Mouse (Mus musculus) liver, adult 2 months (tissue): ENCODE measurements at regions not wholly inside any gene's neighbourhood (a gene's known extent, or its start where the extent isn't known, plus 50 kb on each side); places are given as distances from the start of the nearest gene placed in this dataset.
A peak's percentile ranks its signal among the peaks of the same experiment; 100 is the strongest.

ENCODE experiments used
- DNase-seq: peaks from one replicate; pipeline ENCODE4 v3.0.0-alpha.2; 2011; ENCODE audit warnings: low read depth, low spot score; ENCODE audit errors: extremely low read depth
- H3K27ac ChIP-seq: fragments of 200-500 bp; replicated peaks from 2 replicates; pipeline ENCODE4 v1.5.1; 2012; ENCODE audit warnings: low read depth, mild to moderate bottlenecking, control low read depth, inconsistent platforms, low read length; ENCODE audit not compliant: insufficient read depth
- H3K27me3 ChIP-seq: fragments of 200-500 bp; 2 replicates; pipeline ENCODE4 v1.6.1; 2012; ENCODE audit warnings: mild to moderate bottlenecking, moderate library complexity, low read length, inconsistent platforms; ENCODE audit not compliant: control insufficient read depth, insufficient read depth
- H3K36me3 ChIP-seq: fragments of 200-500 bp; 2 replicates; pipeline ENCODE4 v1.6.1; 2012; ENCODE audit warnings: low read length, inconsistent platforms; ENCODE audit not compliant: control insufficient read depth, insufficient read depth
- H3K4me1 ChIP-seq: fragments of 200-500 bp; 2 replicates; pipeline ENCODE4 v1.6.1; 2011; ENCODE audit warnings: low read length; ENCODE audit not compliant: control insufficient read depth, insufficient read depth
- H3K4me3 ChIP-seq: fragments of 200-500 bp; 2 replicates; pipeline ENCODE4 v1.5.1; 2011; ENCODE audit warnings: low read depth, mild to moderate bottlenecking, control low read depth, low read length, moderate library complexity; ENCODE audit not compliant: insufficient read depth
- H3K79me2 ChIP-seq: fragments of 200-500 bp; 2 replicates; pipeline ENCODE4 v1.6.1; 2012; ENCODE audit warnings: inconsistent platforms, mild to moderate bottlenecking, low read length, moderate library complexity; ENCODE audit not compliant: control insufficient read depth, insufficient read depth
- H3K9ac ChIP-seq: fragments of 200-500 bp; 2 replicates; pipeline ENCODE4 v1.6.1; 2012; ENCODE audit warnings: low read depth, mild to moderate bottlenecking, control low read depth, inconsistent platforms, low read length
- CTCF ChIP-seq: fragments of 200-500 bp; IDR thresholded peaks from 2 replicates; pipeline ENCODE4 v1.5.1; 2011; ENCODE audit warnings: low read depth, low read length, control low read depth
- POLR2A ChIP-seq: fragments of 200-500 bp; IDR thresholded peaks from 2 replicates; pipeline ENCODE4 v1.6.1; 2011; ENCODE audit warnings: low read length, control low read depth; ENCODE audit not compliant: insufficient read depth; ENCODE audit errors: extremely low read depth
- WGBS: fragments of 180-500 bp; shearing (Covaris S2); methylation state at CpG from one replicate; pipeline ENCODE4 v1.1.7; 2018; 5-methylcytosine and 5-hydroxymethylcytosine counted together

GRCm38 (mm10) chr13:106738011-106738410 is 198.7 kb downstream of the Ipo11 start:
- no peak overlapping the region for H3K9ac ChIP-seq
- H3K27ac ChIP-seq = no peak overlapping the region
- no peaks in the 10 kb centered on the region for H3K79me2 ChIP-seq
- no peaks in the 10 kb centered on the region for H3K4me1 ChIP-seq
- 79% methylated on average over 5 of the region's 5 CpGs for WGBS
- no peak overlapping the region for H3K4me3 ChIP-seq
- TF ChIP-seq POLR2A (no peak), CTCF (no peak)
- no peaks in the 10 kb centered on the region for H3K36me3 ChIP-seq
- no peaks in the 10 kb centered on the region for H3K27me3 ChIP-seq
- DNase-seq = no peak

GRCm38 (mm10) chr13:106734323-106734722 is 202.4 kb downstream of the Ipo11 start:
- H3K36me3 ChIP-seq = no peaks in the 10 kb centered on the region
- H3K27ac ChIP-seq = no peak overlapping the region
- 76% methylated on average over 2 of the region's 2 CpGs for WGBS
- no peaks in the 10 kb centered on the region for H3K4me1 ChIP-seq
- no peaks in the 10 kb centered on the region for H3K27me3 ChIP-seq
- no peak for DNase-seq
- H3K4me3 ChIP-seq = no peak overlapping the region
- TF ChIP-seq CTCF = no peak
- TF ChIP-seq POLR2A = no peak
- no peak overlapping the region for H3K9ac ChIP-seq
- no peaks in the 10 kb centered on the region for H3K79me2 ChIP-seq

GRCm38 (mm10) chr13:106732906-106733305 is 203.9 kb downstream of the Ipo11 start:
- H3K4me1 ChIP-seq = no peaks in the 10 kb centered on the region
- H3K9ac ChIP-seq = no peak overlapping the region
- no peak for TF ChIP-seq CTCF
- TF ChIP-seq POLR2A = no peak
- H3K36me3 ChIP-seq = no peaks in the 10 kb centered on the region
- H3K4me3 ChIP-seq = no peak overlapping the region
- no peak for DNase-seq
- 89% methylated on average over 1 of the region's 1 CpGs for WGBS
- H3K27ac ChIP-seq = no peak overlapping the region
- no peaks in the 10 kb centered on the region for H3K27me3 ChIP-seq
- H3K79me2 ChIP-seq = no peaks in the 10 kb centered on the region

- no peaks in the 10 kb centered on the region for H3K79me2 ChIP-seq
- no peaks in the 10 kb centered on the region for H3K36me3 ChIP-seq
- no peaks in the 10 kb centered on the region for H3K4me1 ChIP-seq
- no peaks in the 10 kb centered on the region for H3K27me3 ChIP-seq
- H3K9ac ChIP-seq = no peak overlapping the region
- no peak for DNase-seq
- WGBS = 83% methylated on average over 1 of the region's 1 CpGs
- no peak overlapping the region for H3K27ac ChIP-seq
- no peak overlapping the region for H3K4me3 ChIP-seq
- no peak for TF ChIP-seq CTCF
- TF ChIP-seq POLR2A = no peak
Measured at GRCm38 (mm10) chr13:106723315-106723714, 213.4 kb downstream of the Ipo11 start.

GRCm38 (mm10) chr13:106721167-106721566 is 215.6 kb downstream of the Ipo11 start:
- Histone ChIP-seq H3K27ac (no peak overlapping the region), H3K4me1 (no peaks in the 10 kb centered on the region), H3K36me3 (no peaks in the 10 kb centered on the region), H3K9ac (no peak overlapping the region), H3K4me3 (no peak overlapping the region), H3K27me3 (no peaks in the 10 kb centered on the region), H3K79me2 (no peaks in the 10 kb centered on the region)
- WGBS = 88% methylated on average over 1 of the region's 1 CpGs
- DNase-seq = no peak
- TF ChIP-seq CTCF (no peak), POLR2A (no peak)

- Histone ChIP-seq H3K4me3 (no peak overlapping the region), H3K4me1 (no peaks in the 10 kb centered on the region), H3K27me3 (no peaks in the 10 kb centered on the region), H3K27ac (no peak overlapping the region), H3K36me3 (no peaks in the 10 kb centered on the region), H3K9ac (no peak overlapping the region), H3K79me2 (no peaks in the 10 kb centered on the region)
- no peak for DNase-seq
- WGBS = 72% methylated on average over 2 of the region's 2 CpGs
- TF ChIP-seq CTCF = peak; percentile 15; the same call in 1 of the 2 replicates
- no peak for TF ChIP-seq POLR2A
Measured at GRCm38 (mm10) chr13:106715771-106716170, 221.0 kb downstream of the Ipo11 start.
